Mouse (Mus musculus): Measurements from ENCODE around the gene Nlrp9c.
"Not testable (repeated sequence)": the region's sequence is repeated elsewhere in the genome, so short reads cannot be mapped to it uniquely, and the experiment has no call there.

The Nlrp9c gene

DNA sequence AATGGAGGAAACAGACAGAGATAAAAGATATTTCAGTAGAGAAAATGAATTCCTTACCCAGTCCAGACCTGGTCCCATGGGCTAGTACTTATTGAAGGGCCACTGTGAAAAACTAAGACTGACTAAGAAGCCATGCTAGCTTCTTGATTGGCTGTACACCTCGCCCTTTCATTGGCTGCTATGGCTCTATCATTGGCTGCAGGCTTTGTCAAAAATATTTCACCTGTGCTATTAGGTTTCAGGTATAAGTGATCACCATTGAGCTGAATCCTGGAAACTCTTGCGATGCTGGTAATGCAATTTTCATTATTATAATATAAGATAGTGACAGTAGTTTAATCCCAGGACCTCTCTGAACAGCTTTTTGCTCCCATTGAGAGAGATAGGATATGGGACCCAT lies at the start of gene Nlrp9c:
Gene Nlrp9c (minus strand): TSS at position 101 of the 400 bp plus-strand sequence.
- DNase-seq (ENCODE audit: low spot score), result not testable (repeated sequence)

DNA sequence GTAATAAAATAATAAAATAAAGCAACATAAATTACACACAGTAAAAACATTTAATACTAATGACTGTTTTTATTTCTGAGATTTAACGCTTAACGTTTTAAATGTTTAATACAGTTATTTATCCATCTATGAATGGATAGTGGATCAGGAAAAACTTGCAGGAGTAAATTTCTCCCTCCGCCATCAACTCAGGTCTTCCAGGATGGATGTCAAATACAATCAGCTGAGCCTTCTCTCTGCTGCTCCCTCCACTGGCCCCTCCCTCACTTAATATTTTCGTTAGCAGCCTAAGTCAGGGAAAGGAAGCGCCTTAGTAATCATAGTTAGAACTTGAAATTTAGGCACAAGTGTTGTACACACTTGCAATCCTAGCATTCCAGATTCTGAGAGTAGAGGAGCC lies 31.3 kb upstream of the Nlrp9c start, which contains the start of gene Nlrp4a:
Gene Nlrp4a (plus strand): TSS at position 301 of the 400 bp plus-strand sequence.
- no peak for DNase-seq (ENCODE audit: low spot score)

DNA sequence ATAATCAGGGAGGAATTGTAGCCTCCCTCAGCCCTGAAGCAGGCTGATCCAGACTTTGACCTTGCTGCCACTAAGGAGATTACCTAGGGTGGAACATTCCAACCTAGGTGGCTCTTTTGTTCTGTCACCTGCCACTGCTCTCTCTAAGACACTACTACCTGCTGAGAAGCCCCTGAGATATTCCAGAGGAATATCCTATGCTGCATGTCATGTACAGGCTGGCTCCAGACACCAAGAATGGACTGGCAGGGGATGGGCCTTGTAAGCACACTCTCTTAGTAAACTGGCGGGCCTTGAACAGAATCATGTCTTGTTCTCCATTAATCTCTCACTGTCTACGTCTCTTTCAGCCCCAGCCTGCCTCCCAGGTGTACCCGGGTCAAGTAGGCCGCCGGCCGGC lies 11.7 kb downstream of the Nlrp9c start:
- not testable (repeated sequence) for DNase-seq (ENCODE audit: low spot score)

DNA sequence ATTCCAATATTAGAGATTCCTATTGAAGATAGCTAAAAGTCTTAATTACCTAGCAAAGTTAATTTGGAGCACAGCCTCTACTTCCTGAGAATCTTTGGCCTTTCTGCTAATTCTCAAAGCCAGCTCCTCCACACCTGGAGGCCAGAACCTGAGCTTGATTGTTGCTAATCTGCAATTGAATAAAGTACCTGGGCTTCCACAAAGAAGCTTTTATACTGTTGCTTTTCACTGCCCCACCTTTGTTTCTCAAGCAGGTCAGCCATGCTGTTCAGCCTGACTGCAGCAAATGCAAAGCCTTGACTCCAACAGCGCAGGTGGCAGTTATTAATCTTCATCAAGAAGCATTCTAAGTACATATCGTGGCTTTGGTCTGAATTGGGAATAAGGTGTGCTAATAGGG lies 12.4 kb downstream of the Nlrp9c start:
- DNase-seq (ENCODE audit: low spot score), result not testable (repeated sequence)

DNA sequence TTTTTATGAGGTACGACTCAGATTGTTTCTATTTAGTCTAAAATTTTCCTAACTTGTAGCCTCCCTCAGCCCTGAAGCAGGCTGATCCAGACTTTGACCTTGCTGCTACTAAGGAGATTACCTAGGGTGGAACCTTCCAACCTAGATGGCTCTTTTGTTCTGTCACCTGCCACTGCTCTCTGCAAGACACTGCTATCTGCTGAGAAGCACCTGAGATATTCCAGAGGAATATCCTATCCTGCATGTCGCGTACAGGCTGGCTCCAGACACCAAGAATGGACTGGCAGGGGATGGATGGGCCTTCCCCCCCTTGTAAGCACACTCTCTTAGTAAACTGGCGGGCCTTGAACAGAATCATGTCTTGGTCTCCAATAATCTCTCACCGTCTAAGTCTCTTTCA lies 16.8 kb downstream of the Nlrp9c start:
- DNase-seq (ENCODE audit: low spot score), result not testable (repeated sequence)

DNA sequence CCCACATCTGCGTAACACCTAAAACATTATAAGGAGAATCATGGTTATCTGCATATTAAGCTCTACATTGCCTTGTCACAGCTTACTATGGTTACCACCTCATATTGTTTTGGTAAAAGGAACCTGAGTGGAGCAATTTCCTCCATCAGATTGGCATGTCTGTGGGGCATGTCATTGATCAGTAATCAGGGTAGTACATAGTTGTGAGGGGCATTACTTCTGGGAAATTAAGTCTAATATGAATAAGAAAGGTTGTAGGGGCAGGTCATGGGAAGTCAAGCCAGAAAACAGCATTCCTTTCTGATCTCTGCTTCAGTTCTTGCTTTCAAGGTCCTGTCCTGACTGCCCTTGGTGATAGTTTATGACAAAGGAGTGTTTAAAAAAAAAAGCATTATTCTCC lies 22.7 kb downstream of the Nlrp9c start:
- DNase-seq (ENCODE audit: low spot score), result no peak

DNA sequence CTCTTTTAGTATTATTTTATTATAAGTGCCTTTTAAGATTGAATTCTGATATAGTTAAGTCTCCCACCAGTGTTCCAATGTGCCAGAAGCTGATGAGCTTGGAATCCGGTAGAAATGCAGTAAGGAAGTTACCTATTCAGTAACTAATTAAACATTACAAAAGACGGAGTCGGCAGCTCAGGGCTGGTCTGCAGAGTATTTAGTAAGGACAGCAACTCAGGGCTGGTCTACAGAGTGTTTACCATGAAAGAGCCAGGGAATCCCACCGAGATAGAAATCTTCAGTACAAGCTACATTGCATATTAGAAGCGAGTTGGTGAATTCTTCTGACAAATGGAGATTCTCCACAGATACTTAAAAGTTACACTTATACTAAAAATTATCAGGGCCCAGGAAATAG lies 30.3 kb downstream of the Nlrp9c start:
- not testable (repeated sequence) for DNase-seq (ENCODE audit: low spot score)

DNA sequence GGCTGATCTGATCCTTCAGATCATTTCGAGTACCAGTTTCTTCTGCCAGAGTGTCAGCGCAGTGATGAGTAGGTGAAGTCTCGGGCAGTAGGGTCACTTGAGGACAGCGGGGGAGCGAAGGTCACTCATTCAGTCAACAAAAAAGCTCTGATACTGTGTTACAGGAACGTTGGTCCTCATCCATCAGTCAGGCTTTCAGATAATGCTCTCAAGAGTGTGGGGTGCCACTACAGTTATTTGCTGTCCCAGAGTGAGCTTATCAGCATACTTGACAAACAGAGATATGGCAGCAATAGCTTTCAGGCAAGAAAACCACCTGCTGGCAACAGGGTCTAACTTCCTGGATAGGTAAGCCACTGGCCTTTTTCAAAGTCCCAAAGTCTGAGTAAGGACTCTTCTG lies 46.8 kb downstream of the Nlrp9c start:
- not testable (repeated sequence) for DNase-seq (ENCODE audit: low spot score)

DNA sequence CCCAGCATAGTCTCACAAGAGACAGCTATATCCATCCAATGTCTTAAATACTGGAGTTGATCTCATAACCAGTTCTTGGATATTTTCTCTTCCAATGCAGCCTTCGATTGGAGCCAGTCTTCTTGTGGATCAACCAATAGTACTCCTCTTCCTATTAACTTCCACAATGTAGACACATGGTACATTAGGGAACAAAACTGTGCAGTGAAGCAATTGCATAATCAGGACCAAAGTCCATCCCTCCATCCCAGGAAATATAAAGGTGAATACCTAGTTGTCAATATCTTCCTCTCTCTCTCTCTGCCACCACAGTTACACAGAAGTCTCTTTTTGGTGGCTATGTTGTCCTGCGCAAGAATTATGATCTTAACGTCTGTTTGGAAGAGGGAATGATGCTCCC lies 51.2 kb downstream of the Nlrp9c start:
- DNase-seq (ENCODE audit: low spot score), result not testable (repeated sequence)

DNA sequence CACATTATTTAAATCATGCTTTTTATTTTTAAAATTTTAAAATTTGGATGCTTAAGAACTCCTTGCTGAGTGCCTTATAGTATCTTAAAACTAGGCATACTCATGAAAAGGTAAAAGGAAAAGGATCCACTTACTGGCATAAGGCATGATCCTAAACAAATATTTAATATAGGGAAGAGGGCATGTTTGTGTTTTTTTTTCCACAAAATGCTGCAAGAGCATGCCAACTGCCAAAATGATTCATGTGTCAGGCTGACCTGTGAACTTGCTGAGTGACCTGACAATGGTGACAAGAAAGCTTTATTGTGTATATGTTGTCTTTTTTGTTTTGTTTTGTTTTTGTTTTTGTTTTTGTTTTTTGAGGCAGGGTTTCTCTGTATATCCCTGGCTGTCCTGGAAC lies 53.3 kb downstream of the Nlrp9c start:
- not testable (repeated sequence) for DNase-seq (ENCODE audit: low spot score)

DNA sequence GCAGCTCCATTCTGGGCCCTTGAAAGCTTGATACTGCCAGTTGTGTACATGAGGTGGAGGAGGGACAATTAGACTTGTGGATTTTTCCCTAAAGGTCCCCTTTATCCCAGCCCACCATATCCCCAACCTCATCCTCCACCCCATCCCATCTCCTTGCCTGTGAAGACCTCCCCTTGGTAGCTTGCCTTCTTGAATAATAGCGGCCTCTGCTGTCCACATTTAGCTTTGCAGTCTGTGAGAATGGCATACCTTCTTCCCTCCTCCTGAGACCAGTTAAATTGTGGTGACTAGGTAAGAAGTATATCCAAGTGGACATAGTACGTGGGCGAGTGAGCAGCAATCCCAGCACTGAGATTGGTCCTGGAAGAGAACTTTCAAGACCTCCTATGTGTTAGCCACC lies 83.1 kb downstream of the Nlrp9c start:
- DNase-seq (ENCODE audit: low spot score), result not testable (repeated sequence)

DNA sequence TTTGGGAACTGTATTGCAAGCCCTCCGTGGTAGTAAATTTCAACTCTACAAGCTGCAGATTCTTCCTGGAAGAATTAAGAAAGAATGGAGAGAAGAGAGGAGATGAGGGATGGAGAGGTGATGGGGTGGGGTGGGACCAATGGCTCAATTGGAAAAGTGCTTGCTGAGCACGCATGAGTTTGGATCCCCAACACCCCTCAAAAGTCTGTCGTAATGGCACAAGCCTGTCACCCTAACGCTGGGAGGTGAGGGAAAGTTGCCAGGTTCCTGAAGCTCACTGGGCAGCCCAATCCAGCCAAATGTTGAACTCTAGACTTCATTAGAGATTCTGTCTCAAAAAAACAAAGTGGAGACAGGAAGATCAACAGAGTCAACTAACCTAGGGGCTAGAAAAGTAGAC lies 87.7 kb downstream of the Nlrp9c start:
- DNase-seq (ENCODE audit: low spot score), result not testable (repeated sequence)

DNA sequence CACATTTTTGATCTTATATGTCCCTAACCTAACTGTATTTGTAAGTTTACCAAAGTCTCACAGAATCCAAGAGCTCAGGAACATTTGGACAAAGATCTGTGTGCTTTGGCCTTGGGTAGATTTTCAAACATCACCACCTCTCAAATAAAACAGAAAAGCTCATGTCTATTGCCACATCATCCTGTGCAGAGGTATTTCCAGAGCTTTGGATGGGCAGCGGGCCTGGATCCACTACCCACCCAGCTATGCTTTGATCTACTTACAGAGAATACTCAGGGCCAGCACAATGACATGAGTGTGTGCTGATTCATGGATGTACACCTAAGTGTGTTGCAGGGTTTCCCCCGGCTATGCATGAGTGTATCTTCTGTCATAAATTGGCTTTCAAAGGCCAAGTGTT lies 88.3 kb downstream of the Nlrp9c start:
- not testable (repeated sequence) for DNase-seq (ENCODE audit: low spot score)

DNA sequence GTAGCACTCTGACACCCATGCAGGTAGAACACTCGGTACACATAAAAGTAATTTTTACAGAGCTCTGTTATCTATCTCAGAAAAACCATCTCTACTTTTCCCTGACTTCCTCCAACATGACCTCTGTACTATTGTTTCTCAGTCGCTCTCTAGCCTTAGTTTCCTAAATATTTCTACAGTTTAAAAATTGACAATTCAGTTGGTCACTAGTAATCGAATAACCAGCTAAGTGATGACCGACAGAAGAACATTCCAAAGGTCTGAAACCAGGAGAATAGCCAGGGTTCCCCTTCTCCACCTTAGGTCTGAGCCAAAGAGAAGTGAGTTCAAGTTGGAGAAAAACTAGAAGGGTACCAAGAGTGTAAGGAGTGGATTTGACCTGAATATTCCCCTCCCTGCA lies 91.7 kb downstream of the Nlrp9c start:
- DNase-seq (ENCODE audit: low spot score), result not testable (repeated sequence)

DNA sequence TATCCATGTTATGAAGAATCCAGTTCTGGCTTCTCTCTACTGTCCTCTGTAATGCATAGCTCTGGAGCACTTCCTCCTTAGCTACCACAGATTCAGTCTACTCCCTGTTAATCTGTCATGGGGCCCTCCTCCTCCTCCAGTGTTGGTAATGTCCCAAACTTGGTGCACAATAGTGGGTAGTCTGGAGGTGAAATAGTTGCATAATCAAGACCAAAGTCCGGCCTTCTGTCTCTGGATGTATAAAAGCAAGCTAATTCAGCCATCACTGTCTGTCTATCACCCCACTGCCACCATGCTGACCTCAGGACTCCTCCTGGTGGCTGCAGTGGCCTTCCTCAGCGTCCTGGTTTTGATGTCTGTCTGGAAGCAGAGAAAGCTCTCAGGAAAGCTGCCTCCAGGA lies 96.6 kb downstream of the Nlrp9c start, which contains the start of gene Cyp2a4:
Gene Cyp2a4 (plus strand): TSS at position 244 of the 400 bp plus-strand sequence.
- DNase-seq (ENCODE audit: low spot score), result not testable (repeated sequence)

DNA sequence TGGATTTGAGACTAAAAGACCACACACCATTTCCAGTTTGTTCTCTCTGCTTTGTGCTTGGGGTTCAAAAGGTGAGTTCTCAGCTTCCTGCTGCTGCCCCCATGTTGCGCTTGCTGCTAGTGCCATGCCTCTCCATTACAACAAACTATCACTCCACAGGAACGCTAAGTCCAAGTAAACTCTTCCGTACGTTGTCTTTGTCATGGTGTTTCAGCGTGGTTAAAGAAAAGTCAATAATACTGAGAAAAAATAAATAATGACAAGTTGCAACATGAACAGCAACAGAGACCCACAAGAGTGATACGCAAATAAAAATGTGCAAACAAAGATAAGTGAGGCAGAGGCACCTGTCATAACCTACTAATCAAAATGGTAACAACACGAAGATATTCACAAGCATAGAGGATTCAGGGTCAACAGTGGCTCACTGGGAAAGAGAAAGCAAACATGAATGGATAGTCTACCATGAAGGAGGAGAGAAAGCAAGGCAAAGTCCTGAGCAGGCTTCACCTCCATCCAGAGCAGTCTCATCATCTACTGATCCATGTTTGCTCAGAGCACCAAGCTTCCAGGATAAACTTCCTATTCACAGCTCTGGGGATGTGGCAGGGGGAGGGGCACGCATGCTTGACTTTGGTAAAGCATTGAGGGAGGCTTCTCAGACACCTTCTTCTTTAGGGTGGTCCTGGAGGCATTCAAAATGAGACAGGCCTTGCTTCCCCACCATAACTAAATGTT lies 99.9 kb downstream of the Nlrp9c start:
- not testable (repeated sequence) for DNase-seq (ENCODE audit: low spot score)

All from embryo, embryonic 10.5 days (tissue).